Mouse (Mus musculus) ovary, adult 2 months (tissue): ENCODE measurements around the gene Tmem215. TPM values are rescaled to one million over a fixed set of nuclear protein-coding genes. Genes with fewer than 3 reads are reported as not detected.

Experiments used
- polyA plus RNA-seq: library from polyadenylated mRNA; depleted of rRNA; stranded (reverse); fragments of >200 nt; gene quantifications from 2 replicates; pipeline ENCODE4 v1.2.3, GENCODE M21; 2012; rRNA removed

Tmem215 gene
- 0.92 and 1.2 TPM in 2 replicates for polyA plus RNA-seq

DNA sequence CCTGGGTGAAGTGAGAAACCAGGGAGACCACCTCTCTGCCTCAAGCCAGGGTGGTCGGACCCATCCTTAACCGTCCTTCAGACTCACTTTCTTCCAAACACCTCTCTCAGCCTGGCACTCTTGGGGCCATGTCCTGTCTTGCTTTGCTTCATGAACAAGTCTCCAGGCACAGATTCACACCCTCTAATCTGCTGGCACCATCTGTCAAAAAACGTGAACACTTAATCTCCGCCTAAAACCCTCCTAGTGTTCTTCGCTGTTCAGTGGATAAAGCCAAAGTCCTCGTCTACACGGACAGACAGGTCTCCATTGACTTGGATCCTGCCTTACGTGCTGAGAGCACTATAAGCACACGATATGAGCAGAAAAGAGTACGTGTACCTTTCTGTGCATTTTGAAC lies at the start of gene Tmem215:
TSS of gene Tmem215 (plus strand) at position 301 of the 400 bp plus-strand sequence.

Other genes with a start within 250 kb of the Tmem215 start
- 7.9 and 12.6 TPM in 2 replicates for gene Ddx58, start 232.4 kb upstream of the Tmem215 start, polyA plus RNA-seq
- 30.5 and 35.2 TPM in 2 replicates for gene Smim27, start 202.6 kb upstream of the Tmem215 start, polyA plus RNA-seq
- 3.9 and 4.4 TPM in 2 replicates for gene Topors, start 202.3 kb upstream of the Tmem215 start, polyA plus RNA-seq
- gene Ndufb6, start 192.8 kb upstream of the Tmem215 start, polyA plus RNA-seq, result 77.2 and 86.9 TPM in 2 replicates
- 4.4 and 6.4 TPM in 2 replicates for gene Aptx, start 231.0 kb downstream of the Tmem215 start, polyA plus RNA-seq
- gene Dnaja1, start 250.0 kb downstream of the Tmem215 start, polyA plus RNA-seq, result 2.2 and 3.5 TPM in 2 replicates